Mouse (Mus musculus) kidney, adult 2 months (tissue): ENCODE data around the gene Dcdc2b.

Experiments used
- CTCF ChIP-seq: fragments of 200-500 bp; conservative IDR thresholded peaks from 2 replicates; pipeline ENCODE4 v1.5.1; 2011; ENCODE audit warnings: low read depth, mild to moderate bottlenecking, control low read depth, low read length, moderate library complexity, mixed read lengths; ENCODE audit not compliant: insufficient read depth, insufficient read length
- POLR2A ChIP-seq: fragments of 200-500 bp; IDR thresholded peaks from one replicate; pipeline ENCODE4 v1.6.1; 2011; ENCODE audit warnings: low read depth, low read length, control low read depth

DNA sequence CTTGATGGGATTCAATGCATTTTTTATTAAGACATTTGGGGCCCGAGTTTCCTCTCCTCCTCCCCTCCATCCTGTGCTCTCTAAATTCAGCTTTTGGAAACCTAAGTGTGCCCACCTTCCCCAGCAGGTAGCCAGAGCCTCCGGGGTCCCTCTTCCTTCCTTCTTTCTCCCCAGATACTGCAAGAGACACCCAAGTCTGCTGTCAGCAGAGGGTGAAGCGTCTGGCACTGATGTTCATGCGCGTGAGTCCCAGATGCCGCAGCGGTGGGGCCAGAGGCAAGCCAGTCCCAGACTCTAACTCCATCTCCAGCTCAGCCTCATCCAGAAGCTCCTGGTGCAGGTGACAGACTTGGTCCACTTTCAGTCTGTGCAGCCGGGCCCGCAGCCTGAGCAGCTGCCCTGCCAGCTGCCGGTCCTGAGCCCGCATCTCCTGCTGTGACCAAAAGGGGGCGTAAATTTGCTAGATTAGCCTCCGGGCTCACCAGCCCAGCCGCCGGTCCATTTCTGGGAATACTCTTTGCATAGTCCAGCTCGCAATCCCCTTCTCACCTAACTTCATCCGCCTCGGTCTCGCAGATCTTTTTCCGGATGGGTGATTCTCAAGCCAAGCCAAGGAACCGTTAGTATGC, 37.1 kb downstream of the Dcdc2b start:
- no peak for TF ChIP-seq POLR2A
- TF ChIP-seq CTCF, result peak; percentile 75
